Mouse (Mus musculus): ENCODE data around the gene Dusp27. TPM values are rescaled to one million over a fixed set of nuclear protein-coding genes. Genes with fewer than 3 reads are reported as not detected.
A peak's percentile ranks its signal among the peaks of the same experiment; 100 is the strongest.

The Dusp27 gene
- total RNA-seq, 2 experiments from 2014 or later, result not detected

DNA sequence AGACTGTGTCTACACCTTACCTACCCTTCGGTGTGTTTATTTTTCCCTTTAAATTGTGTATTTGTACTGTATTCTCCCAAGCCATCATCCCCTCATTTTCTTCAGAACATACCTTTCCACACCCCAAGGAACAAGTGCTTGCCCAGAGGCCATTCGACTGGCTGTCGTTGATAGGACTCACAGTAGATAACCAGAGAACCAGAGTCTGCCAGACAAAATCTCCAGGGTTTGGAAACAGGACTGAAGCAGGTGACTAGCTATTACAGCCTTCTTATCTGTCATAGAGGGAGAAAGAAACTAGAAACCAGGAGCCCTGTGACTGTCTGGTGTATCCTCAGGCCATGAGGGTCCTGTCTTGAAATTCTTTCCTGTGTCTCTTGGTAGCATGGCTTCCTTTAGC, 22.9 kb downstream of the Dusp27 start:
- 0 out of 2 replicates have a peak, but pooled peaks have one; percentile 5 for ATAC-seq (replicated peaks; ENCODE audit: poor library complexity)

DNA sequence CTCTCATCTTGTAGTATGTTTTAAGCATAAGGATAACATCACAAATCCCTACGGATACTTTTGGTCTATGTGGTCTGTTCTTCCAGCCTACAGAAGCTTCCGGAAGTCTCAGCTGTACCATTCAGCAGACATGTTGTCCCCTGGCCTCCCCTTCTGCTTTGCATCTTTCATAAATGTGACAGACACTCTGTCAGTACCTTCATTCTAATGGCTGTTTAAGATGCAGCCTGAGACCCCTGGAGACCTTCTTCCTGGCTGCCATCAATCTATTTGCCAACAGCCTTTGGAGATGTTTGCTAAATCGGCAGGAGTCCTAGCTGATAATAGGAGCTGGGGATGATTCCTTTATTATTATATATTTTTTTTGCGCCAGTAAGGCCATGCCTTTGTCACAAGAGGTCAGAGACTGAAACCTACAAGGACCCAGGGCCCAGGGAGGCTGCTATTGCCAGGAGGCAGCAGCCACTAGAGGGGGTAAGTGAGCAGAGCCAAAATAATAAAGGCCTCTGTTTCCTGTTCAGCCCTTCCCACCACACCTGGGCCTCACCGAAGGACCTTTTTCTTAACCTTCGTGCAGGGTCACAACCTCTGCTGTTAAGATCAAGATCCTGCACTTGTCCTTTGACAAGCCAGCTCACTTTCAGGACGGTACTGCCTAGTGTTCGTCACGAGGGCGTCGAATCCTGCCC, 24.7 kb downstream of the Dusp27 start:
- peak; percentile 70 for ATAC-seq (replicated peaks; ENCODE audit: poor library complexity)

DNA sequence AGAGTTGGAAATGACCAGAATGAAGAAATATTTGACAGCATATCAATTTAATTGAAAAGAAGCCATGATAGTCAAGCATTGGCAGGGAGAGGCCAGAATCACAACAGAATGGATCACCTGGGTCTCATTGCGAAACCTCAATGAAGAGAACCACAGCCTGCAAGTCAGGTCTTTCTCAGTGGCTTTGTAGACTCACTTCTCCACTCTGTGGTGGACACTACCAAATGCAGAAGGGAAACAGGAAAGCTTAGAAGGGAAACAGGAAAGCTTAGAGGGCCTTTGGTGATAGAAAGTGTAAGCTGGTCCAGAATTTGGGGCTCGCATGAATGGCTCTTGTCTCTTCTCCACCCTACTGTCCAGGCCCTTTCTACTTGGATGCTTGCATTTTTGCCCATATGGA, 29.6 kb downstream of the Dusp27 start:
- ATAC-seq (replicated peaks; ENCODE audit: poor library complexity), result peak; percentile 70

DNA sequence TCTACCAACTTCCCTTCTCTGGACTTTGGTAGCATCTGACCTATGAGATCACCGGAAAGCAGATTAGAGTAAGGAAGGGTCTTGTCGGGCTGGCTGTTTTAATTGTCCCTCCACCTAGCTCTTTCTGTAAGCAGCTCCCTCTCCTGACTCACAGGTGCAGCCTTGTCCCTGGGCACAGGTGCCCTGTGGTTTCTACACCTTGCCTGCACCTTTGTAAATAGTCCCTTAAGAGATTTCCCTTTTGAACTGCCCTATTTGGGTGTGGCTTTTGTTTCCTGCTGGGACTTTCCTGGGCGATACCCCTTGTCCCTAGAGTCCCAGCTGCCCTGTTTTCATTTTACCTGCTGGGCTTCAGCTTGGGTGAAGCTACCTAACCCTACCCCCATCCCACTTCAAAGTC, 33.3 kb downstream of the Dusp27 start:
- ATAC-seq (replicated peaks; ENCODE audit: poor library complexity), result no peak

DNA sequence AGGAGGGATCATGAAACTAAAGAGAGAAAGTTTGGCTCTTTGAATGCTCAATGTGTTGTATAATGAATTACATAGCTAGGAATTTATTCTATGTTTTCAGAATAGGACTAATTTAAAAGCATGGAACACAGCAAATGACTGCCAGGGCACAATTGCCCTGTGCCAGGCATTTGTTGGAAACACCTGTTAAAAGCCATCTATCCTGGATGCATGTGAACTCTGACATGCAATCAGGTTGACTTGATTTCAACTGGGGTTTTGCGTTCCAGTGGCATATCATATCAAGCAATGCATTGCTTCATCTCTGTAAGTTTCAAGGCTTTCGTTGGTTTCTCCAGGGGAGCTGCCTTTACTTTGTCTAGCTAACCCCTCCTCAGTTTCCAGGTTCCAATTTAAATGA, 37.4 kb downstream of the Dusp27 start:
- ATAC-seq (replicated peaks; ENCODE audit: poor library complexity), result no peak

DNA sequence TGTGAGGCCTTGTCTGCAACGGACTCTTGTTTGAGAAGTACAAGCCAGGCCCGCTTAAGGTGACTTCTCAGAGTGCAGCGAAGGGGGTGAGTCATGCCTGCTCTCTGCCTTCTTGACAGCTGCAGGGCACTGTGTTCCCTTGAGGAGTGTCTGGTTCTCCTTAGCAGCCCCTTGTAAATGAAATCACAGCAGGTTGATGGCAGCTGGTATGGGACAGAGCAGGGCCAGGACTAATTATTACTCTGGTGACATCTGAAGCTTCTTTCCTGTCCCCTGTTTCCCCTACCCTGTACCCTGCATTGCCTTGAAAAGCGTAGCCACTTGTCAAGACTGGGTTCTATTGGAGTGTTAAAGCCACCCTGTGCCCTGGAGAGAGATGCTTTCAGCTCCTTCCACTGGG, 38.0 kb downstream of the Dusp27 start:
- no peak for ATAC-seq (replicated peaks; ENCODE audit: poor library complexity)

DNA sequence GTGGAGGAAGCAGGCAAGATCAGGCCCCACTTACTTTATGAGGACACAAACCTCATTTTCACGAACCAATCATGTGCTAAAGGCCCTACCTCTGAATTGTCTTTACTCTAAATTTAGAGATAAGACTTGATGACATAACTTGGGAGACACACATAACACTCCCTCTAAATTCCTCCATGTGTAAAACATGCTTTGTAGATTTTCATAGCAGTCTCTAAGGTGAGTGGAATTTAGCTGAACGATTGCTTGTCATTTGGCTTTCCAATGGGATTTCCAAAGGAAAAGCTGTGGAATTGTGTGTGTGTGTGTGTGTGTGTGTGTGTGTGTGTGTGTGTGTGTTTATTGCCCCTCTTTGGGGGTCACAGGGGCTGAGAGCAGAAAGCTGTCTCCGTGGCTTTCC, 38.4 kb downstream of the Dusp27 start:
- no peak for ATAC-seq (replicated peaks; ENCODE audit: poor library complexity)

DNA sequence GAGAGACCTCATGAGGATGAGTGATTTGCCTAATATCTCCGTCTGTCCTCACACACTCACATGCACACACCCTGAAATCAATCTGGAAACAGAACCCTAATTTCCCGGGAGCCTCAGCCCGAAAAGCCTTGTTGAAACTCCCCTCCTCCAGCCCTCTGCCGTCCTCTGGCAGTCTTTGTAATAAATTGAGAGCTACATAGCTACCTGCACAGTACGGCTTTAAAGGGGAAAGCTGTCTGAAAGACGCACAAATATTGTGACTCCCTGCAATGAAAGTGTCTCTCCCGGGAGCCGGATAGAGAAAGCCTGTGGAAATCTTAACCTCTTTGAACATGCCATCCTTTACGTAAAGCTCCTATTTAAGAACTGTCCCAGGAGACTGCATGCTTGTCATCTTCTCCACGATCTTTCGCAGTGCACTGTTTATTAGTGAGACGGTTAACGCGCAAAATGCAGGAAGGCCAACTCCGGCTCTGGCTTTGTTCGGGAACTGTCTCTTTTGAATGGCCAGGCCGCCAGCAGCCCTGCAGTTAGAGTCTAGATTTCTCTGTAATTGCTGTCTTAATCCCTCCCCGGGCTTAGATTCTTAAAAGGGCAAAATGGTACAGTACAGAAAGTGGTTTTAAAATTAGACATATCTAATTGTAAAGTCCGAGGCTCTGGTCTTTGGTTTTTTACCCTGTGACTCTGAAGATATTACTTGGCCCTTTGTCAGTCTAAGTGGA, 39.1 kb downstream of the Dusp27 start:
- no peak for ATAC-seq (replicated peaks; ENCODE audit: poor library complexity)

DNA sequence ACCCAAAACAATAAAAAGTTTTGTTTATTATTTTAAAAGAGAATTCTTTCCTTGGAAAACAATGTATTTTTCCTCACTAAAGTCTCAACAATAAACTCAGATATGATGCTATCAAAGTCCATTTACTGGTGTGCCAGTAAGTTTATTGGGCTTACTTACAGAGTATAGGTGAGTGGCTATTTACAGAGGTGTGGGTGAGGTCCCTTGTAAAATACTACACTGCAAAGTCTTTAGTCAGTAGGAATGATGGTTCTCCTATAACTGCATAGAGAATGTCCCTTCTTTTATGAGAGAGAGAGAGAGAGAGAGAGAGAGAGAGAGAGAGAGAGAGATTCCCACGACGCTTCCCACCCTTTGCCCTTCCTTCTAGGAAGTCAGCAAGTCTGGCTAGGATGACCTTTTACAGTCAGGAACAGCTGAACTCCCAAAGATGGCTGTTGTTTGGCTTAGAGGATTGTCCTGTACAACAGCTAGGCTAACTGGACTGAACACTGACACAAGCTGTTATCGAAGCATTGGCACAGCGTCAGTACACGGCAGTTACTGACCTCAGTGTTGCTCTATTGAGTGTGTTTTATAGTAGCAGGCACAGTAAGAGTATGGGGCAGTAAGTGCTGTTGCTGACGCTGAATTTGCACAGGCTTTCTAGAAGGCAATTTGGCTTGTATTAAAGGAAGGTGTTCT, 50.5 kb downstream of the Dusp27 start:
- no peak for ATAC-seq (replicated peaks; ENCODE audit: poor library complexity)

DNA sequence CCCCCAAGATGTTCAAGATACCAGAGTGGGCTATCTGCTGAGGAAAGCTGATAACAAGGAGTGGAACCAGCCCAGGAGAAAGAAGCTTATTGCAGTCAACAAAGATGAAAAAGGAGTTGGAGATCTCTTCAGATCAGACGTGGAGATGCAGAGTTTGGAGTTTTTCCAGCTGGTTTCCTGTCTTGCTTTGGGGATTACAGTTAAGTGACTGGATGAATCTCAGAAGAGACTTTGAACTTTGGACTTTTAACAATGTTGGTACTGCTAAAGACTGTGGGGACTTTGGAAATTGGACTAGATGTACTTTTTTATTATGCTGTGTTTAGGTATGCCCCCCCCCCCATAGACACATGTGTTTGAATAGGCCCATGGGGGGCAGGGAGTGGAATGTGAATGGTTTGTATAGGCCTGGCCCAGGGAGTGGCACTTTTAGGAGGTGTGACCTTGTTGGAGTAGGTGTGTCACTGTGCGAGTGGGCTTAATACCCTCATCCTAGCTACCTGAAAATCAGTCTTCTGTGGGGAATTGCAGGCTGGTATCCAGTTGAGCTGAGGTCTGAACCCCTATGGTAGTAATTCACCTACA, 59.8 kb downstream of the Dusp27 start:
- no peak for ATAC-seq (replicated peaks; ENCODE audit: poor library complexity)

DNA sequence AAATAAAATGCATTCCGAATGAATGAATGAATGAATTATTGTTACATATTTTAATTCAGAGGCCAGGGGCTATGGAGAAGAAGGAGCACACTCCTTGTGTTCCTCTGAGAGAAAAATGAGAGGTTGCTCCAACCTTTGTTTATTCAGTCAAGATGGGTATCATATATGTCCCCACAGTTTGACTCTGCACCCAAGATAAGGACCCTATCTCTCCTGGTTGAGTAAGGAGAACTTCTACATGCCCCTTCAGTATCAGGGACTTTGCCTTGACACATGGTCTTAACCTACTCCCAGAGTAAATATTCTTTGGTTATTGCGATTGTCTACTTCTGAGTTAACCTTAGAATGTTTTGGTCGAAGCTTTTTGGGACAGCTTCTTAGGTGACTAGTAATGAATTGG, 63.9 kb downstream of the Dusp27 start:
- 0 out of 2 replicates have a peak, but pooled peaks have one; percentile 34 for ATAC-seq (replicated peaks; ENCODE audit: poor library complexity)

DNA sequence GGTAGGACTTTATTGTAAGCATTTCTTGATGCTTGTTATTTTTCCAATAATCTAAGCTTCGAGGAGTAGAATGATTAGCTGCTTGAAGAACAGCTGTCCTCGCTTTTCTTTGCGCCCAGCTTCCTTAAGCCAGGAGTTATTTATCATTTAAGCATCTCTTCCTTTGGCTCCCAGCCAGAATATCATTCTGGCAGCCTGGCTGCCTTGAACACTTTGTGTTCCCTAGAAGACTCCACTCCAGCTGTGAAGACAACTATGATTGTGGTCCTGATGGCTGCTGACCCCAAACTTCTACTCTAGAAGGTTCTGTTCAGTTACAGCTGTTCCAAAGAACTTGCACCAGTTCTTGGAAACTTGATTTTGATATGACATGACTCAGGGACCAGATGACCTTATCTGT, 66.2 kb downstream of the Dusp27 start:
- ATAC-seq (replicated peaks; ENCODE audit: poor library complexity), result no peak

DNA sequence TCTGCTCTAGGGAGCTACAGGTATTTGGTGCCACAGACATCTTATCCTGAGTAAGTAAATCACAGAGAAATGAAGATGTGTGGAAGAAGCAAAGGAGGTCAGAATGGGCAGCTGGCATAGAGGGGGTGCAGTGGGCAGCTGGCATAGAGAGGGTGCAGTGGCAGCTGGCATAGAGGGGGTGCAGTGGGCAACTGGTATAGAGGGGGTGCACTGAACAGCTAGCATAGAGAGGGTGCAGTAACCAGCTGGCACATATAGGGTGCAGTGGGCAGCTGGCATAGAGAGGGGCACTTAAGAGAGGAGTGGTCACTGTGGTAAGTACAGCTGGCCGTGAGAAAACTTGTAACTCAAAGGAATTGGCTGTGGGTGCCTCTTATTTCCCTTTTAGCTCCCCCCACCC, 67.3 kb downstream of the Dusp27 start:
- peak; percentile 40 for ATAC-seq (replicated peaks; ENCODE audit: poor library complexity)

DNA sequence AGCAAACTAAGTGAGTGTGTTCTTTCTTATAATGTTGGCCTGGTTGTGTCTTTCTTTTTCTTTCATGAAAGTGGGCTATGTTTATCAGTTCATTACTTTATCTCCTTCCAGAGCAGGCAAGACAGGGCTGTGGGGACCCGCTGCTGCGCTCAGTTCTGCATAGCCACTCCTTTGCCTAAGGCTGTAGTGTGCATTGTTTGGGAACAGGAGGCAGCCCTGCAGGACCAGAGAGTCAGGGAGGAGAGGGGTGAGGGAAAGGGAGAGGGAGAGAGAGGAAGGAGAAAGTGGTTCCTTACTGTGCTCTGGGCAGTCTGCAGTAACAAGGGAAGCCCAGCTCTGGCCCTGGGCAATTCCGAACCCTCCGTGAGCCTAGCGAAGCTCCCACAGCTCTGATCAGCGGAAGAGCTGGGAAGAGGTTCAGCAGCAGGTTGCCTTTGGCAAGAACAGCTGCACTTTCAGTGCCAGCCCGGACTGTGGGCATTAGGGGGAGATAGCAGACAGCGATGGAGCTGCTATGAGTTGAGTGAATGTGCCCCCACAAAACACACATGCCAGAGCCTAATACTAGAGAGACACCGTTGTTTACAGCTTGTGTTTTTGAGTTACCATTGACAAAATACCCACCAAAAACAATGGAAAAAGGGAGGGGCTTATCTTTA, 71.5 kb downstream of the Dusp27 start:
- ATAC-seq (replicated peaks; ENCODE audit: poor library complexity), result no peak

DNA sequence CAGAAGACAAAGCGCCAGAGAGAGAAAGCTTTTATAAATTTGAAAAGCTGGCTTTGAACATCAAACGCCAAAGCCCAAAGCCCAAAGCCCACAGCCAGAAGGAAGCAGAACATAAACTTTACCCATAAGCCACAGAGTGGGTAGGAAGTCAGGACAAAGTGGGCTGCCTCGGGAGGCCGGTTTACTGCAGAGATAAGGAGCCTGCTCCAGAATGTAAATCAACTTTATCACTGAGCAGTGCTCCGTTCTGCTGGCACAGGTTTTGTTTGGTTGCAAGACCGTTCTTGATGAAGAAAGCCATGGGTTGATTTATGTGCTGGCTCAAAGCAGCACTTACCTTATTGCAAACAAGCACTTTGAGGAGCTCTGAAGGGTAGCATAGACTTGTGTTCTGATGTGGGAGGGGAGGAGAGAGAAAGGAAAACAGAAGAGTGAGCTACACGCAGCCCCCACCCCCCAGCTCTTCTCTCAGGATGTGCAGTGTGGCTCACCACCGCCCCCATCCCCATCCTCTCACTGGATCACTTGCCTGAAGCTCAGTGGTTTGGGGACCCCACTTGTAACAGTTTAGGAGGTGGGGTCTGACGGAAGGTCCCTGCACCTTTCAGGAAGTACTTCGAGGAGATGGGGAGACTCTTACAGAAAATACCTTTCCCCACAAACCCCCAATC, 74.3 kb downstream of the Dusp27 start:
- ATAC-seq (replicated peaks; ENCODE audit: poor library complexity), result peak; percentile 61

DNA sequence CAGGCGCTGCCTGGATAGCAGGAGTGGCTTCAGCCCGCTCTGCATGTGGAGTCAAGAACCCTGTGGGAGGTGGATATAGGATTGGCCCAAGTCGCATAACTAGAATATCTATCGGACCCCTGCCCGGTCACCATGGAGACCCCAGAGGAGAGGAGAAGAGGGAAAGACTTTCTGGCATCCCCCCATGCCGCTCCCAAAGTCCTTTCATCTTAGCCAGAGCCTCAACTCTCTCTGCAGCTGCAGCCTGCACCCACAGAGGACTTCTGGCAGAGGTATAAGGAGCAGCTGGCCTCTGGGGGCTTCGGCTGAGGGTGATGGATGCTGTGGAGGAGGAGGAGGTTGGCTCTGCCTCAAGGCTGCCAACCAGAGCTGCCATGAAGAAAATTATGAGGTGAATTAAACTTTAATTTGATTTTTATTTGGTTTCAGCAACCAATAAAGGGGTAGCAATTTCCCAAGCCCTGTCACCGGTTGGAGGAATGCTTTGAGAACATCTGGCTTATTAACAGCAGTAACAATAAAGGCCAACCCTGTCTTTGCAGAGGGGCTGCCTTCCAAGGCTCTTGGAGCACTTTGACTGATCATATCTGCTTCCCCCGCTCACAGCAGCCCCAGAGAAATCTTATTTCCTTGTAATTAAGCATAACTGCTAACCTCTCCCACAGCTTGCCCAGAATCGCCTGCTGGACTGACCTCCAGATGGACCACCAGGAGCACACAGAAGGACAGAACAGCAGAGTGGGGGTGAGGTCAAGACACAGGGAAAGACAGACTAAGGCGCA, 78.5 kb downstream of the Dusp27 start:
- ATAC-seq (replicated peaks; ENCODE audit: poor library complexity), result no peak

DNA sequence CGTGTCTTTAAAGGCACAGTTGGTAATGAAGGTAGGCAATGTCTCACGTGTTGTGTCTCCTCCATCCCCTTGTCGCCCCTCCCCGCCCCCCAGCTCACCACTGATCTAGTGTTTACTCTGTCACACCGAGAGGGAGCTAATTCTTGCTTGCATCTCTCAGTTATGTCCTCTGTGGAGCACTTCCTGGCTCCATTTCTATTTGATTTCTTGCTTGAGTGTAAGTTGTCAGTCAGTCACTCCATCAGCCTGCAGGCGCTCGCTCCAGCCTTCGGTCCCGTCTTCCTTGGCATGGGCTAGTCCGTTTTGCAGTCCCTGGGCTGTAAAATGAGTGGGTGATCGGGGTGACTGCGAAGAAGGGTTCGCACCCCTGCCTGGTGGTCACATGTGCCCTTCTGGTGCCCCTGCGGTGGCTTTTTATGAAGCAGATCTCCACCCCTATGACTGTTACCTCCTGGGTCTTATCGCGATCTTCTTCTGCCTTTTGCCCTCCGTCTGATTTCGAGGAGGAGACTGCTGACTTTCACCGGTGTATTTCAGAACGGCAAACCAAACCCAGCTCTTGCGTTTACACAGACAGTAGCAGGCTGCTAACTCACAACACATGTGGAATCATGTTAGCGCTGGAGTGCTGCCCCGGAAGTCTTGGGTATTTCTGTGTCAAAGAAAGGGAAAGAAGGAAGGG, 79.4 kb downstream of the Dusp27 start:
- ATAC-seq (replicated peaks; ENCODE audit: poor library complexity), result peak; percentile 59
